Mouse (Mus musculus) cerebellum, adult 8-10 months (tissue): ENCODE data around the gene Isyna1.
A peak's percentile ranks its signal among the peaks of the same experiment; 100 is the strongest.

Source experiments
- DNase-seq: peaks from one replicate; pipeline ENCODE4 v3.0.0; 2022

The Isyna1 gene

GRCm38 (mm10) chr8:70593961-70594609 lies at the start of gene Isyna1:
TSS of gene Isyna1 (plus strand) at chr8:70594373.
- DNase-seq: peak; percentile 46

GRCm38 (mm10) chr8:70546412-70546811 lies 47.8 kb upstream of the Isyna1 start:
- DNase-seq: no peak

- no peak for DNase-seq
These were observed 46.4 kb upstream of the Isyna1 start for GRCm38 (mm10) chr8:70547762-70548161.

GRCm38 (mm10) chr8:70549412-70550184 lies 44.6 kb upstream of the Isyna1 start:
- no peak for DNase-seq

GRCm38 (mm10) chr8:70551558-70552161 lies 42.5 kb upstream of the Isyna1 start:
- no peak for DNase-seq

- DNase-seq: no peak
These were observed 41.3 kb upstream of the Isyna1 start for GRCm38 (mm10) chr8:70552836-70553235.

GRCm38 (mm10) chr8:70553740-70554139 lies 40.4 kb upstream of the Isyna1 start:
- peak; percentile 74 for DNase-seq

GRCm38 (mm10) chr8:70555079-70555747 lies 39.0 kb upstream of the Isyna1 start:
- DNase-seq: no peak

GRCm38 (mm10) chr8:70558334-70558733 lies 35.8 kb upstream of the Isyna1 start:
- DNase-seq: no peak

- no peak for DNase-seq
These were observed 35.2 kb upstream of the Isyna1 start for GRCm38 (mm10) chr8:70558983-70559382.

- no peak for DNase-seq
These were observed 34.1 kb upstream of the Isyna1 start for GRCm38 (mm10) chr8:70560096-70560495.

GRCm38 (mm10) chr8:70560564-70560963 lies 33.6 kb upstream of the Isyna1 start:
- no peak for DNase-seq

- DNase-seq: no peak
These were observed 32.8 kb upstream of the Isyna1 start for GRCm38 (mm10) chr8:70561357-70561756.

GRCm38 (mm10) chr8:70561809-70562535 lies 32.2 kb upstream of the Isyna1 start:
- no peak for DNase-seq

GRCm38 (mm10) chr8:70562802-70563201 lies 31.4 kb upstream of the Isyna1 start:
- DNase-seq: no peak

- no peak for DNase-seq
These were observed 30.3 kb upstream of the Isyna1 start for GRCm38 (mm10) chr8:70563763-70564387.

- no peak for DNase-seq
These were observed 29.4 kb upstream of the Isyna1 start for GRCm38 (mm10) chr8:70564696-70565235.

GRCm38 (mm10) chr8:70565561-70565960 lies 28.6 kb upstream of the Isyna1 start:
- DNase-seq: no peak

- no peak for DNase-seq
These were observed 23.8 kb upstream of the Isyna1 start for GRCm38 (mm10) chr8:70570360-70570759.

- DNase-seq: peak; percentile 57
These were observed 23.2 kb upstream of the Isyna1 start for GRCm38 (mm10) chr8:70570990-70571389.

- no peak for DNase-seq
These were observed 19.9 kb upstream of the Isyna1 start for GRCm38 (mm10) chr8:70574302-70574701.

- DNase-seq: peak; percentile 64
These were observed 19.3 kb upstream of the Isyna1 start for GRCm38 (mm10) chr8:70574915-70575314.
